Mouse (Mus musculus) C2C12 (cell line): ENCODE results near the gene Arsa.

Experiments used
- CTCF ChIP-seq: IDR thresholded peaks from one replicate; pipeline ENCODE4 v1.5.1; 2011; ENCODE audit not compliant: control insufficient read depth, insufficient read depth, insufficient read length
- MYOG ChIP-seq: IDR thresholded peaks from one replicate; pipeline ENCODE4 v1.6.1; 2011; ENCODE audit not compliant: control insufficient read depth, insufficient read length; ENCODE audit errors: extremely low read depth

DNA sequence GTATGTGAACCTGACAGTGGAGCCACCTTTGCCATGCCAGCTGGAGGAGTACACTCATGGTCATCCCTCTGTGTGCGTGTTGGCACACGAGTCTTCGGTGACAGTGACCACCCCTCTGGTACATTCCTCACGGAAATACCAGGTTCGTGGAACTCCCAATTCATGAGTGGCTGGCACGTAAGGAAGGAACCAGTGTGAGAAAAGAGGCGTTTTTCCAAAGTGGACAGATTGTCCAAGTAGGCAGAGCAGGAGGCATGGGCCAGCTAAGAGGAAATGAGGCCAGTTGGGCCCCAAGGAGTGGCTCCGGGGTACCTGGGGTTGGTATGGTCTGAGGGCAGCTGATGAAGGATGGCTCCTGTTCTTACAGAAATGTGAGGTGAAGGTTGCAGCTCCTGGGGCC lies 48.2 kb upstream of the Arsa start:
- TF ChIP-seq CTCF (no peak), MYOG (no peak)
